Mouse (Mus musculus): ENCODE measurements around the gene Ube2b.
A peak's percentile ranks its signal among the peaks of the same experiment; 100 is the strongest.

The Ube2b gene

GRCm38 (mm10) chr11:52000290-52000962, at the start of gene Ube2b:
TSS of gene Ube2b (minus strand) at chr11:52000762.
- DNase-seq, result peak; percentile 99

- DNase-seq, result peak; percentile 58
These were observed 46.0 kb upstream of the Ube2b start for GRCm38 (mm10) chr11:52046446-52047165.

- no peak for DNase-seq
These were observed 43.6 kb upstream of the Ube2b start for GRCm38 (mm10) chr11:52044156-52044555.

GRCm38 (mm10) chr11:52043224-52043623, 42.7 kb upstream of the Ube2b start:
- DNase-seq, result no peak

- DNase-seq, result no peak
These were observed 37.1 kb upstream of the Ube2b start for GRCm38 (mm10) chr11:52037659-52038058.

- DNase-seq, result no peak
These were observed 35.3 kb upstream of the Ube2b start for GRCm38 (mm10) chr11:52035905-52036304.

GRCm38 (mm10) chr11:52033953-52034352, 33.4 kb upstream of the Ube2b start:
- no peak for DNase-seq

- no peak for DNase-seq
These were observed 31.8 kb upstream of the Ube2b start for GRCm38 (mm10) chr11:52032356-52032755.

- no peak for DNase-seq
These were observed 17.7 kb upstream of the Ube2b start for GRCm38 (mm10) chr11:52018217-52018616.

GRCm38 (mm10) chr11:52011541-52011940, 11.0 kb upstream of the Ube2b start:
- no peak for DNase-seq

GRCm38 (mm10) chr11:52011011-52011410, 10.4 kb upstream of the Ube2b start:
- DNase-seq, result no peak

GRCm38 (mm10) chr11:52005586-52005985, 5.0 kb upstream of the Ube2b start:
- DNase-seq, result no peak

GRCm38 (mm10) chr11:52003772-52004528, 3.4 kb upstream of the Ube2b start, which contains the start of gene Cdkl3:
TSS of gene Cdkl3 (plus strand) at chr11:52004221.
- peak; percentile 97 for DNase-seq

- no peak for DNase-seq
These were observed 2.9 kb upstream of the Ube2b start for GRCm38 (mm10) chr11:52003505-52003771.

- peak; percentile 60 for DNase-seq
These were observed 2.4 kb upstream of the Ube2b start for GRCm38 (mm10) chr11:52002842-52003504.

- DNase-seq, result no peak
These were observed 1.3 kb upstream of the Ube2b start for GRCm38 (mm10) chr11:52001861-52002260.

GRCm38 (mm10) chr11:52001341-52001740, 779 bp upstream of the Ube2b start:
- no peak for DNase-seq

- DNase-seq, result peak; percentile 77
These were observed 812 bp downstream of the Ube2b start for GRCm38 (mm10) chr11:51999611-52000289.

GRCm38 (mm10) chr11:51971644-51972043, 28.9 kb downstream of the Ube2b start:
- DNase-seq, result no peak

- DNase-seq, result no peak
These were observed 31.1 kb downstream of the Ube2b start for GRCm38 (mm10) chr11:51969511-51969910.

GRCm38 (mm10) chr11:51968896-51969295, 31.7 kb downstream of the Ube2b start:
- DNase-seq, result no peak

All from kidney, adult 9 months (tissue).